Mouse (Mus musculus): Measurements from ENCODE around the gene Synj2.

GRCm38 (mm10) chr17:5936276-5936675 lies 4.8 kb upstream of the Synj2 start:
- TF ChIP-seq CTCF (IDR thresholded peaks at IDR 0.05; ENCODE audit: low read depth, low read length) (no peak), POLR2A (IDR thresholded peaks at IDR 0.05; ENCODE audit: borderline replicate concordance, low read depth, low read length) (no peak)
